Mouse (Mus musculus): ENCODE measurements around the gene Slc30a9. TPM values are rescaled to one million over a fixed set of nuclear protein-coding genes. Genes with fewer than 3 reads are reported as not detected.

Gene Slc30a9
- total RNA-seq, 2 experiments from 2014 or later, result 154 to 172 TPM

DNA sequence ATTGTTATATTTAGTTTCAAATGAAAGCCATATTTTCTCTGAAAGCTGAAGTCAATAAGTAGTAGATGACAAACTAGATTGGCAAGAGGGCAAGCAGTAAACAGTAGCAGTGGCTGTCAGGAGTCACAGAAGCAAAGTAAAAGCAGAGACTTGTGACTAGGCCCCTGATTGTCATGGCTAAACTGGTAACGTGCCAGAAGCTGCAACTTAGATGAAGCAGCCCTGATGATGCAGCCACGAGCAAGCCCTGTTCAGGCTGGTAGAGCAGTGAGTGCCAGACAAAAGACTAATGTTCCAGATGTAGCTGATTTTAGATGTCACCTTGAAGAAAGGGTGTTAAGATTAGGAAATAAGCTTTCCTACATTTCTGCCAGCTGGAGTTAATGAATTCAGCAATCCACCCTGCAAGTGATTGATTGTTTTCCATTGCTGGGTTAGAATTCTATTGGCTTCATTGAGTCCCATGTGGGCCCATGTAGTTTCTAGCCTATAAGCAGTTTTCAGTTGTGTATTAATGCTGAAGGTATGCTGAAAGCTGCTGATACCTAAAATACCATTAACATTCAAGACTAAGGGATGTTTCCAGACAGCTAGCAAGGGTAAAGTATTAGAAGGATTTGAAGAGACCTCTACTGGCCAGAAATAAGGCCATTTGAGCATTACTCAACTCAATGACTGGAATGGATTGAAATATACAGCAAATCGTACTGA, 5.2 kb downstream of the Slc30a9 start:
- intact Hi-C loops (cut with DNase I), result no loop called here
- DNase-seq, result no peak

DNA sequence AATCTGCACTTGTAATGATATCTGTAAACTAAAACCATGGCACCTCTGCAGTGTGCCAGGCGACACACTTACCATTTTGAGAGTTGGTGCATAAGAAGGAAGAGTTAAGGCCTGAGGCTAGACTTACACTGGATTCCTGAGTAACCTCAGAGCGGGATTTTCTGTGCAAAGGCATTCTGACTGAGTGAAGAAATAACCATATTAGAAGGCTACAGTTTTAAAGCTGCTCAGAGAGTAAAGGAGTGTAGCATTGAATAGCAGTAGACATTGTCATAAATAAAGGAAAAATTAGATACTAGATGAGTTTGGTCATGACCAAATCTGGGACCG, 5.7 kb downstream of the Slc30a9 start:
- DNase-seq, result no peak
- intact Hi-C loops (cut with DNase I), result no loop called here

DNA sequence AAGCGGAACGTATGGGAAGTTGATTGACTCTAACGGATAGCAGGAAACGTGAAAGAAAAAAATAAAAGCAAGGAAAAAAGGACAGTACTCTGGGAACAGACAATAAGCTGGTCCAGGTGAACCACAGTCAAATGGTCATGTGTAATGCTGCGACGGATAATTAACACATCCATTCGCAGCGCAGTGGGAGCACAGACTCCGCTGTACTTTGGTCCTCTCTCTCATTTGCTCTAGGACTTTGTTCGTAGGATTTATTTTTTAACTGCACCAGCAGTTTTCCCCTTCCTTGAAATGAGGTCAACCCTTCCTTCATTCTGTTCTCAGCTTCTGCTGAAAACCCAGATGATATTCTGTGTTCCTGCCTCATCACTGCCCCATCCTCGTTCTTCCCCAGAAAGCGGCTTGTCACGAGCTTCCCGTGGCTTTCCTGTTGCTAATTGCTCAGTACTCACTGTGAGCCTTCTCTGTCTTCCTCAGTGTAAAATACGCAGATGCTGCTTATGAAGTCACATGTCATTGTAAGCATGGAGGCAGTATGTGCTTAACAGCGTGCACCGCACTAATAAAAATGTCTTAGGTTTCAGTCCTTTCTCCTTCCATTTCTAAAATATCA, 15.0 kb downstream of the Slc30a9 start:
- no peak for DNase-seq
- intact Hi-C loops (cut with DNase I), result no loop called here

DNA sequence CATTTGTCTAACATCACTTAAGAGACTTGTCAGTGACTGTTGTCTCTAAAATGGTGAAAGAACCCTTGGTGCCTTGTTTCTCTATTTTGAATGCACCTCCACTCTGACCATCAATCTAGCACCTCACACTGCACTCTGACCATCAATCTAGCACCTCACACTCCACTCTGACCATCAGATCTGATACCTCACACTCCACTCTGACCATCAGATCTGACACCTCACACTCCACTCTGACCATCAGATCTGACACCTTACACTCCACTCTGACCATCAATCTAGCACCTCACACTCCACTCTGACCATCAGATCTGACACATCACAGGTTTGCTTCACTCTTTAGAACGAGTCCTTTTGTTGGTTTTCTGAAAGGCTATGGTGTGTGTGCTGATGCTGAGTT, 17.3 kb downstream of the Slc30a9 start:
- DNase-seq, result no peak
- intact Hi-C loops (cut with DNase I), result no loop called here

DNA sequence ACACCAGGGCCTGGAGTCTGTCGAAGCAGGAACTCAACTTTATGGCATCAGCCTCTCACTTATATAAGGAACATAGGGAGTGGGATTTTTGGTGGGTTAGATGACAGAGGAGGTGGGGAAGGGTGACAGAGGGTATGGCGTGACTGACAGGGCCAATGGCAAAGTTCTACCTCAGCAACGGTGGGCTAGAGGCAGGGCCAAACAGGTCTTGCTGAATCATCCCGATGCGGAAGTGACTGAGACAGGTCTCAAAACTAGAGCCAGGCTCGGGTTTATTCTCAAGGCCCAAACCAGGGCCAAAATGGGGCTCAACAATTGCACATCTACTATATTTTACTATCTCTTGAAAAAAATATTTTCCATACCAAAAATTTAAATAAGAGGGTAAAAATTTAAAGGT, 34.1 kb downstream of the Slc30a9 start:
- DNase-seq, result no peak
- intact Hi-C loops (cut with DNase I), result no loop called here

DNA sequence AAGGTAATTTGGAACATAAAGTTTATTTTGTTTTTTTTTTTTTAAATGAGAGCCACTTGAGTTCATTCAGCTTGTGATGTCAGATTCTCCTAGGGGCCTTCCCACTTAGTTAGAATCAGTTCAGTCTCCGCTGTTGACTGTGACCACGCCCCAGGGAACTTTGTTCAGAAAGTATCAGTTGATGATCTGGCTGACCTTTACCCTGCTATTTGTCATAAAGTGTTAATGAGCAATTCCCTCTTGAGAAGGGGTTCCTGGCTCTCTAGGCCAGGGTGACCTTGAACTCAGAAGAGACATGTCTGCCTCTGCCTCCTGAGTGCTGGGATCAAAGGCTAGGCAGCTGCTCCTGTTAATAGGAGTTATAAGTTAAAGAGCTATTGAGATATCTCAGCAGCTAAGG, 40.3 kb downstream of the Slc30a9 start:
- intact Hi-C loops (cut with DNase I), result no loop called here
- no peak for DNase-seq

DNA sequence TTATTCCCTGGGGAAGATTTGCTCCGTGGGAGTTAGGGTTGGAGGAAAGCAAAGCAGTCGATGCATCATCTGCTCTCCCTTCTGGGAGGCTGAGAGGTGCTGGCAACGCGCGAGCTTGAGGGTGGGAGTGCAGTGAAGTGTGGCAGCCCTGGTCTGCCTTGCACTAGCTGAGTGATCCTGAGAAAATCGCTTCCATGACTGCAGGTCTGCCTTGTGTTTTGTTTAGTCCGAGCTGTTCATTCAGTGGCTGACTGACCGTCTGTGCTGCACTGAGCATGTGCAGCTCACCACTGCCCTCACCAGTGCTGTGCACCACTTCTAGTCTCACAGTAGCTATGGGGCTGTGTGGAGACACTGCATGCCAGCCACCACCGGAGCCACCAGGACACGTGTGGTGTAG, 42.2 kb downstream of the Slc30a9 start:
- DNase-seq, result no peak
- intact Hi-C loops (cut with DNase I), result no loop called here

DNA sequence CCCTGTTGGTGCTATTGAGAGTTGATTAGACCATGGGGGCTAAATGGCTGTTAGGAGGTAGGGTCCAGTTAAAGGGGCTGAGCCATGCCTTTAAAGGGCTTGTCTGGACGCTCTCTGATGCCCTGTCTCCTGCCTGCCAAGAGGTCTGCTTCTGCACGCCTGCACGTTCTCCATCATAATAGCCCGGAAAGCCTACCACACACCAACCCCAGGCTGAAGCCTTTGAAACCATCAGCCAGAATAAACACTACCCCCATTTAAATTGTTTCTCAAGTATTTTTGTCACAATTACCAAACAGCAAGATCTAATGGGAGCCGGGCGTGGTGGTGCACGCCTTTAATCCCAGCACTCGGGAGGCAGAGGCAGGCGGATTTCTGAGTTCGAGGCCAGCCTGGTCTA, 55.6 kb downstream of the Slc30a9 start:
- DNase-seq, result no peak
- intact Hi-C loops (cut with DNase I), result no loop called here

GRCm38 (mm10) chr5:67362931-67363330, 56.2 kb downstream of the Slc30a9 start:
- intact Hi-C loops (cut with DNase I), result no loop called here
- no peak for DNase-seq

DNA sequence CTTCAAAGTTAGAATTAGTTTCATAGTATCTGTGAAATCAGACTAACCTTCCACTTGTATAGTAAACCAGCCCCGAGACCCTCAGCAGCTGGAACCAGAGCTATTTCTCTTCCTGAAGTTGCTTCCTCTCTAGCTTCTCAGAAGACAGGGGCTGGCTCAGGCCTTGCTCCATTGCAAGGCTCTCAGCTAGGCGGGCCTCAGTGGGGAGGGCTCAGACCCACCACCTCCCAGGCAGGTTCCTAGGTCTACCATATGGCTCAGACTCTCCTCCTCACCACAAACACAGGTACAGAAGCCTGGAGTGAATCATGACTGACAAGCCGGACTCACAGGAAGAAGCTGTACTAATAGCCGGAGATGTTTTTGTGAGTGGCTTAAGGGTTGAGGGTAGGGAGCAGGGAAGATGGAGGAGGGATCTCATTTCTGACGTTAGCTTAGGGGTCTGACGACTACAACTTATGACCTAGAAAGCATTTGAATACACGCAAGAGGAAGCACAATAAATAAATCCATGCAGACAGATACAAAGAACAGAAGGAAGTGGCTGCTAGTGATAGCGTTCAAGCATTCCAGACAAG, 70.4 kb downstream of the Slc30a9 start:
- DNase-seq, result no peak
- intact Hi-C loops (cut with DNase I), result no loop called here

- intact Hi-C loops (cut with DNase I), result no loop called here
- DNase-seq, result no peak
Measured at GRCm38 (mm10) chr5:67381690-67382089, 74.9 kb downstream of the Slc30a9 start.

GRCm38 (mm10) chr5:67382556-67382955, 75.8 kb downstream of the Slc30a9 start:
- intact Hi-C loops (cut with DNase I), result no loop called here
- DNase-seq, result no peak

DNA sequence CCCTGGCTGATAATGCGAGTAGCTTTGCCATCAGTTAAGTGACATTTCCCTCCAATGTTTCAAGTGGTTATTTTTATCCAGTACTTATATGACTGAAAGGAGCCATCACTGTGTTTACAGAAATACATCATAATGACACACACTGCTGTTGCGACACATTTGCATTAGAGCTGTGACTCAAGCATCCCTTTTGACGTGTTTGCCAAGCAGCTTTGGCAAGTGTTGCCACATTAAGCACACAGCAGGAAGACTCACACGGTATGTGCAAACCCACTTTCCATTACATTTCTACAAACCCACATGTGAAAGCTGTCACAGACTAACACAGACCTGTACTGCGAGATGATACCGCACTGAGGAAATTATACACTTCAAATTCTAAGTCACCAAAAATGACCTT, 87.2 kb downstream of the Slc30a9 start:
- no peak for DNase-seq
- intact Hi-C loops (cut with DNase I), result no loop called here

GRCm38 (mm10) chr5:67395211-67395851, 88.6 kb downstream of the Slc30a9 start:
- no peak for DNase-seq
- intact Hi-C loops (cut with DNase I), result no loop called here

- intact Hi-C loops (cut with DNase I), result no loop called here
- DNase-seq, result no peak
Measured at GRCm38 (mm10) chr5:67397186-67397585, 90.4 kb downstream of the Slc30a9 start.

DNA sequence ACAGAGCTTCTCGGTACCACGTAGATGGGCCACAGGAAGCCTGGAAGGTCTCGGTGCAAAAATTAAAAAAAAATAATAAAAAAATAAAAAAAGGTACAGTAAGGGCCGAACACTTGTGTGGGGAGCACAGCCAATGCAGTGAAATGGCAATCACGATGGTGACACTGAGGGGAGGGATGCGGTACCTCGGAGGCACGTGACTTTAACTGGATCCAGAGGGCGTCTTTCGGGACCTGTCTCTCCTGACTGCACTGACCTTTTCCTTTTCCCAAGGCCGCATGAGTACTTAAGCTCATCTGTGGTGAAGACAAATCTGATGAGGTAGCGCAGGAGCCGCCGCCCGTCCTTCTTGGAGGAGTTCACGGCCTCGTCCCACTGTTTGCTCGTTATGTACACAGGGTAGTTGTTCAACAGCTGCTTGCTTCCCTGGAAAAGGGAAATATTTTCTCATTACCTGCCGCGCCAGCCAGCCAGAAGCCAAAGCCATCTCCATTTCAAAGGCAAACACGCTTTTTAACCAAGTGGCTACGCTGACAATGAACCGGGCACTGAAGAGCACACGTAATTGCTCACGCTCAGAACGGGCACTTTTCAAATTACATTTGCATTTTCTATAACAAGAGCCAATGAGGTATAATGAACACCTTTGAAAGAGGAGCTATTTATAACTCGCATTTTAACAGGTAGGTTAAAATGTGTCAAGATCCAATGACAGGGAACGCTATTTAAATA, 93.3 kb downstream of the Slc30a9 start:
- intact Hi-C loops (cut with DNase I), result no loop called here

GRCm38 (mm10) chr5:67400608-67401480, 94.1 kb downstream of the Slc30a9 start:
- intact Hi-C loops (cut with DNase I), result no loop called here
- no peak for DNase-seq

More for the DNA sequence above, 93.3 kb downstream of the Slc30a9 start:
- no peak for DNase-seq

DNA sequence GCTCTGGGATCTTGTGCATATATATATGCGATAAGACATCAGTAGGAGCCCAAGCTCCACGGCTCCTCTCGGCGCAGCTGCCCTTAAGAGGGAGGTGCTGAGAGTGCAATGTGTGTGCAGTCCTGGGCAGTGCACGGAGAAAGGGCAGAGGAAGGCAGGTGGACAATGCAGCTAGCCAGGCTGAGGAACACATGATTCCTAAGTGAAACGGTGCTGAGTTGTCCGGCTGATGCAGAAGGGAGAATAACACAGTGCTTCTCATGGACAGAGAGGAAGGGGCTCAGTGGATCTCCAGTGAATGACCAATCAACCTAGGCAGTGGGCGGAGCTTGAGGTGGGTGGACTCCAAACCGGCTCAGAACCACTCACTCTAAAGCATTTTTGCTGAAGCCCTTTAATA, 94.9 kb downstream of the Slc30a9 start:
- no peak for DNase-seq
- intact Hi-C loops (cut with DNase I), result no loop called here

DNA sequence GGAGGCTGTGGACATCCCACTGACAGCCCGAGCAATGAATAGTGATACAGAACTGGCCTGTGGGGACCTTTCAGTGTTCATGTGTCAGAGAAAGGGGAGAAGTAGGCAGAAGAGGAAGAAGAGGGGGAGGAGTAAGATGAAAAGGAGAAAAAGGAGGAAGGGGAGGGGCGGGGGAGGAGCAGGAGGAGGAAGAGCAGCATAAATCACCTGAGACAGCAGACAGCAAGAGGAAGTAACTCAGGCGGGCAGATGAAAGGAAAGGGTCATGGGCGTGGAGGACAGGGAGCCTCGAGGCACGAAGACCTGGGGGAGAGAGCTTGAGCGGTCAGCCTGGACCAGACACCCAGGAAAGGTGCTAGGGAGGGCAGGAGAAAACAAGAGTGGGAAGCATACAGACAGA, 97.6 kb downstream of the Slc30a9 start:
- no peak for DNase-seq
- intact Hi-C loops (cut with DNase I), result no loop called here

DNA sequence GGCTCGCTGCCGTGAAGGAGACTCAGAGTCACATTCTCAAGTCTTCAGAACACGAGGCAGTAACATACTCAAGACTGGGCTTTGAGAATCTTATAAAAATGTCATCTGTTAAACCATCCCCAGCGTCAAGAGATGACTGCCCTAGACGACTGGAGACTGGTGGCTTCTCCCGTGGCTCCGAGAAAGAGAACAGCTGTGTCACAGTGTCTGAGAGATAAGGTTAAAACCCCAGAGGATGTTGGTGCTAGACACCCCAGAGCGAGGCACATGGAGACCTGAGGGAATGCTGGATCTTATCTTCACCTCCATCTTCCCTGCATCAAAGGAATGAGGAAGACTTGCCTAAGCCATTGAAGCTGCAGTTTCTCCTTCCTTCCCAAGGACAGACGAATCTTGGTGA, 98.2 kb downstream of the Slc30a9 start:
- intact Hi-C loops (cut with DNase I), result no loop called here
- no peak for DNase-seq
